Mouse (Mus musculus): ENCODE measurements around the gene Yy1. TPM values are rescaled to one million over a fixed set of nuclear protein-coding genes. Genes with fewer than 3 reads are reported as not detected.

The Yy1 gene
- polyA plus RNA-seq, 1 experiment from 2014 or later = 7.7 TPM

DNA sequence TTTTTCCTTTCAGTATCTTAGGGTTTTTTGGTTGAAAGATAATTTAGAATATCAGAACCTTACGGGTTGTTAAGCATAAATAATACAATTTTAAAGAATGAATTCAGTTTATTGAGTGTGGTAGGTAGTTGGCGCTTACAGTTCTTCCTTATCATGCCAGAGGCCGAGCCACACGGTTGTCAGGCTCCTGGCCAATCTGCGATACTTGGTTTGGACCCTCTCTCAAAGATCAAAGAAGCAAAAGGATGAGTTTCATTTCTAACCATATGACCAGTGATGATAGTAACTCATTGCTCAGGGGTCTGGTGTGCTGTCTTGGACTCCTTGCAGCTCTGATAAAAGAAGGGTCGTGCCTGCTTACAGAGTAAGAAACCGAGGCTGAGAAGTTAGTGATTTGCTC is 17.5 kb downstream of the Yy1 start:
- ATAC-seq (ENCODE audit: low read depth) = peak; percentile 44; the same call in 1 of the 2 replicates
- peaks cover 60% of the 10 kb centered on the region for H3K36me3 ChIP-seq

GRCm38 (mm10) chr12:108811133-108811532 is 18.4 kb downstream of the Yy1 start:
- WGBS (ENCODE audit: insufficient replicate concordance) = 48% methylated on average over 2 of the region's 2 CpGs
- Histone ChIP-seq H3K4me3 (replicated peaks) (no peak overlapping the region), H3K27ac (0 out of 2 replicates have a peak overlapping the region, but pooled peaks have one; percentile 7), H3K4me2 (no peak overlapping the region), H3K36me3 (peaks cover 63% of the 10 kb centered on the region), H3K9me3 (replicated peaks) (no peaks in the 10 kb centered on the region), H3K9ac (no peak overlapping the region), H3K27me3 (no peaks in the 10 kb centered on the region), H3K4me1 (replicated peaks) (peaks cover 53% of the 10 kb centered on the region)
- DNase-seq = no peak
- ATAC-seq (ENCODE audit: low read depth) = 0 out of 2 replicates have a peak, but pooled peaks have one; percentile 35

More for the DNA sequence above, 17.5 kb downstream of the Yy1 start:
- Histone ChIP-seq H3K27ac (peak overlapping the region; percentile 50; the same call in 1 of the 2 replicates), H3K4me3 (replicated peaks) (no peak overlapping the region), H3K4me2 (no peak overlapping the region), H3K27me3 (no peaks in the 10 kb centered on the region), H3K4me1 (replicated peaks) (peaks cover 53% of the 10 kb centered on the region), H3K9ac (no peak overlapping the region), H3K9me3 (replicated peaks) (no peaks in the 10 kb centered on the region)
- 45% methylated on average over 7 of the region's 7 CpGs for WGBS (ENCODE audit: insufficient replicate concordance)
- DNase-seq = no peak

GRCm38 (mm10) chr12:108812463-108812862 is 19.7 kb downstream of the Yy1 start:
- Histone ChIP-seq H3K27ac (no peak overlapping the region), H3K4me1 (replicated peaks) (peaks cover 46% of the 10 kb centered on the region), H3K9ac (no peak overlapping the region), H3K4me2 (no peak overlapping the region), H3K36me3 (peaks cover 65% of the 10 kb centered on the region), H3K9me3 (replicated peaks) (no peaks in the 10 kb centered on the region), H3K27me3 (no peaks in the 10 kb centered on the region), H3K4me3 (replicated peaks) (no peak overlapping the region)
- no peak for ATAC-seq (ENCODE audit: low read depth)
- WGBS (ENCODE audit: insufficient replicate concordance) = 84% methylated on average over 6 of the region's 6 CpGs
- no peak for DNase-seq

DNA sequence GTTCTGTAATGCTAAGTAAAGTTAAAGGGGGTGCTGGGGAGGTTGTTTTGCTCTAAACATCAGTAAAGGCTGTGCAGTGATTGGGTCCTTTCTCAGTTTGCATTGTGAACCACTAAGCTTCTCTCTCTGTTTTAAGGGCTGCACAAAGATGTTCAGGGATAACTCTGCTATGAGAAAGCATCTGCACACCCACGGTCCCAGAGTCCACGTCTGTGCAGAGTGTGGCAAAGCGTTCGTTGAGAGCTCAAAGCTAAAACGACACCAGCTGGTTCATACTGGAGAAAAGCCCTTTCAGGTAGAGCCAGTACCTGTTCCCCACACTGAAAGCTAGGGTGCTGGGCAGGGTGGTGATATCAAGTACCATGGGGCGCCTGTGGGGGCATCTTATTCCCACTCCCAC is 21.7 kb downstream of the Yy1 start:
- Histone ChIP-seq H3K4me1 (replicated peaks) (peaks cover 29% of the 10 kb centered on the region), H3K9me3 (replicated peaks) (no peaks in the 10 kb centered on the region), H3K36me3 (peaks cover 64% of the 10 kb centered on the region), H3K4me2 (no peak overlapping the region), H3K4me3 (replicated peaks) (no peak overlapping the region), H3K27me3 (no peaks in the 10 kb centered on the region), H3K9ac (no peak overlapping the region), H3K27ac (no peak overlapping the region)
- ATAC-seq (ENCODE audit: low read depth) = no peak
- WGBS (ENCODE audit: insufficient replicate concordance) = 90% methylated on average over 6 of the region's 6 CpGs
- no peak for DNase-seq

GRCm38 (mm10) chr12:108816569-108816968 is 23.8 kb downstream of the Yy1 start:
- ATAC-seq (ENCODE audit: low read depth) (no peak), DNase-seq (no peak)
- Histone ChIP-seq H3K27me3 (no peaks in the 10 kb centered on the region), H3K9ac (no peak overlapping the region), H3K36me3 (peaks cover 67% of the 10 kb centered on the region), H3K4me2 (no peak overlapping the region), H3K4me3 (replicated peaks) (no peak overlapping the region), H3K4me1 (replicated peaks) (peaks cover 10% of the 10 kb centered on the region), H3K9me3 (replicated peaks) (no peaks in the 10 kb centered on the region), H3K27ac (no peak overlapping the region)
- WGBS (ENCODE audit: insufficient replicate concordance) = 86% methylated on average over 11 of the region's 11 CpGs

DNA sequence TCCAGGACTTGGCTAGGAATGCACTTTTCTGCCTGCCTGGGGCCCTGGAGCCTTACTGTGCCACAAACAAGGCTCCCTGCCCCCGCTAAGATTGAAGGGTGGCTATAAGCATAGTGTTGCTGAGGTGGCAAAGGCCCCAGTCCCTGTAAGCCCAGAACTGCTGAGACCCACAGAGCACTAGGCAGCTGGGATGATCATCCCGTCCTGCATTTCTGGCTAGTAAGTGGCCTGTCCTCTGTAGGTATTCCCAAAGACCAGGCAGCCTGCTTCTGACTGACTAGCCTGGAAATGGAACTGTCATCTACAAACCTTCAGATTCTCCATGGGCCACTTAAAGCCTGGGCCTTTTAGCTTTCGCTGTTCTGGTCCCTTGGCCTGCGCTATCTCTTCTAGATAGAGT is 27.7 kb downstream of the Yy1 start:
- Histone ChIP-seq H3K4me3 (replicated peaks) (no peak overlapping the region), H3K9ac (no peak overlapping the region), H3K4me1 (replicated peaks) (no peaks in the 10 kb centered on the region), H3K4me2 (no peak overlapping the region), H3K9me3 (replicated peaks) (no peaks in the 10 kb centered on the region), H3K27me3 (no peaks in the 10 kb centered on the region), H3K27ac (no peak overlapping the region), H3K36me3 (peaks cover 42% of the 10 kb centered on the region)
- ATAC-seq (ENCODE audit: low read depth) = no peak
- DNase-seq = no peak
- 83% methylated on average over 4 of the region's 4 CpGs for WGBS (ENCODE audit: insufficient replicate concordance)

GRCm38 (mm10) chr12:108823036-108823435 is 30.3 kb downstream of the Yy1 start:
- no peak for DNase-seq
- no peaks in the 10 kb centered on the region for H3K4me1 ChIP-seq (replicated peaks)
- 71% methylated on average over 8 of the region's 8 CpGs for WGBS (ENCODE audit: insufficient replicate concordance)
- no peak overlapping the region for H3K4me3 ChIP-seq (replicated peaks)
- H3K4me2 ChIP-seq = no peak overlapping the region
- H3K9me3 ChIP-seq (replicated peaks) = no peaks in the 10 kb centered on the region; the same call in 1 of the 2 replicates
- no peak overlapping the region for H3K27ac ChIP-seq
- ATAC-seq (ENCODE audit: low read depth) = no peak
- H3K36me3 ChIP-seq = peaks cover 48% of the 10 kb centered on the region
- H3K9ac ChIP-seq = no peak overlapping the region
- no peaks in the 10 kb centered on the region for H3K27me3 ChIP-seq

- ATAC-seq (ENCODE audit: low read depth) (no peak), DNase-seq (no peak)
- Histone ChIP-seq H3K27ac (no peak overlapping the region), H3K4me3 (replicated peaks) (no peak overlapping the region), H3K27me3 (no peaks in the 10 kb centered on the region), H3K9ac (no peak overlapping the region), H3K4me1 (replicated peaks) (no peaks in the 10 kb centered on the region), H3K36me3 (peaks cover 42% of the 10 kb centered on the region), H3K4me2 (no peak overlapping the region), H3K9me3 (replicated peaks) (no peaks in the 10 kb centered on the region; the same call in 1 of the 2 replicates)
- WGBS (ENCODE audit: insufficient replicate concordance) = 90% methylated on average over 15 of the region's 15 CpGs
Measured at GRCm38 (mm10) chr12:108824225-108824874, 31.6 kb downstream of the Yy1 start.

- Histone ChIP-seq H3K9me3 (replicated peaks) (no peaks in the 10 kb centered on the region; the same call in 1 of the 2 replicates), H3K9ac (no peak overlapping the region), H3K27me3 (no peaks in the 10 kb centered on the region), H3K4me2 (no peak overlapping the region), H3K4me1 (replicated peaks) (no peaks in the 10 kb centered on the region), H3K4me3 (replicated peaks) (no peak overlapping the region), H3K36me3 (peaks cover 30% of the 10 kb centered on the region), H3K27ac (no peak overlapping the region)
- no peak for ATAC-seq (ENCODE audit: low read depth)
- 89% methylated on average over 13 of the region's 13 CpGs for WGBS (ENCODE audit: insufficient replicate concordance)
- no peak for DNase-seq
Measured at GRCm38 (mm10) chr12:108825561-108826224, 32.9 kb downstream of the Yy1 start.

- ATAC-seq (ENCODE audit: low read depth) = no peak
Measured at GRCm38 (mm10) chr12:108826282-108826957, 33.6 kb downstream of the Yy1 start.

GRCm38 (mm10) chr12:108826958-108827535 is 34.3 kb downstream of the Yy1 start:
- DNase-seq (no peak), ATAC-seq (ENCODE audit: low read depth) (no peak)
- WGBS (ENCODE audit: insufficient replicate concordance) = 93% methylated on average over 28 of the region's 28 CpGs
- no peaks in the 10 kb centered on the region for H3K27me3 ChIP-seq
- H3K9ac ChIP-seq = no peak overlapping the region
- no peaks in the 10 kb centered on the region for H3K4me1 ChIP-seq (replicated peaks)
- no peaks in the 10 kb centered on the region; the same call in 1 of the 2 replicates for H3K9me3 ChIP-seq (replicated peaks)
- peaks cover 30% of the 10 kb centered on the region for H3K36me3 ChIP-seq
- no peak overlapping the region for H3K4me3 ChIP-seq (replicated peaks)
- no peak overlapping the region for H3K27ac ChIP-seq
- no peak overlapping the region for H3K4me2 ChIP-seq

More at GRCm38 (mm10) chr12:108826282-108826957, 33.6 kb downstream of the Yy1 start:
- Histone ChIP-seq H3K27me3 (no peaks in the 10 kb centered on the region), H3K36me3 (peaks cover 30% of the 10 kb centered on the region), H3K4me2 (no peak overlapping the region), H3K4me1 (replicated peaks) (no peaks in the 10 kb centered on the region), H3K27ac (no peak overlapping the region), H3K9me3 (replicated peaks) (no peaks in the 10 kb centered on the region; the same call in 1 of the 2 replicates), H3K9ac (no peak overlapping the region), H3K4me3 (replicated peaks) (no peak overlapping the region)
- 89% methylated on average over 19 of the region's 19 CpGs for WGBS (ENCODE audit: insufficient replicate concordance)
- no peak for DNase-seq
